Mouse (Mus musculus) cerebellum, postnatal 25 days (tissue): ENCODE data around the gene Ina.
A peak's percentile ranks its signal among the peaks of the same experiment; 100 is the strongest.
"Not testable (repeated sequence)": the region's sequence is repeated elsewhere in the genome, so short reads cannot be mapped to it uniquely, and the experiment has no call there.

ENCODE experiments used
- DNase-seq, 2 experiments: peaks; one replicate each; pipeline ENCODE4 v3.0.0; 2021; ENCODE audit warnings: mixed read lengths in 2 of 2

The Ina gene

DNA sequence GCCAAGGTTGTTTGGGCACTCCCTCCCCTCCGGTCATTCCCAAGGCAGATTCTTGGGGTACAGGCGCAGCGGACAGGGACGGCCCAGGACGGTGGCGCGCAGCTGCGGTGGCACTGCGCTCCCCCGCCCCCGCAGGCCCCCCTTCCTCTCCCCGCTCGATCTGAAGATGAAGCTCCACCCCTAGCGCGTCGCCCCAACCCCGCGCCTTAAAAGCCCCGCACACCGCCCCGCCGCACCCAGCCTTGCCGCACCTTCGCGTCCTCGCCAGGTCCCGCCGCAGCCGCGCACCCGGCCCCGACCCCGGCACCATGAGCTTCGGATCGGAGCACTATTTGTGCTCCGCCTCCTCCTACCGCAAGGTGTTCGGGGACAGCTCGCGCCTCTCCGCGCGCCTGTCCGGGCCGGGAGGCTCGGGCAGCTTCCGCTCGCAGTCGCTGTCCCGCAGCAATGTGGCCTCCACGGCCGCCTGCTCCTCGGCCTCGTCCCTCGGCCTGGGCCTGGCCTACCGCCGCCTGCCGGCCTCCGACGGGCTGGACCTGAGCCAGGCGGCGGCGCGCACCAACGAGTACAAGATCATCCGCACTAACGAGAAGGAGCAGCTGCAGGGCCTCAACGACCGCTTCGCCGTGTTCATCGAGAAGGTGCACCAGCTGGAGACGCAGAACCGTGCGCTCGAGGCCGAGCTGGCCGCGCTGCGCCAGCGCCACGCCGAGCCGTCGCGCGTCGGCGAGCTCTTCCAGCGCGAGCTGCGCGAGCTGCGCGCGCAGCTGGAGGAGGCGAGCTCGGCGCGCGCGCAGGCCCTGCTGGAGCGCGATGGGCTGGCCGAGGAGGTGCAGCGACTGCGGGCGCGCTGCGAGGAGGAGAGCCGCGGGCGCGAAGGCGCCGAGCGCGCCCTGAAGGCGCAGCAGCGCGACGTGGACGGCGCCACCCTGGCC lies at the start of gene Ina, which contains the start of gene Nt5c2:
Gene Ina (plus strand): TSS at position 252 of the 935 bp plus-strand sequence.
Gene Nt5c2 (minus strand): TSS at position 707 of the 935 bp plus-strand sequence.
- DNase-seq, result peak; percentile 93 to 95

DNA sequence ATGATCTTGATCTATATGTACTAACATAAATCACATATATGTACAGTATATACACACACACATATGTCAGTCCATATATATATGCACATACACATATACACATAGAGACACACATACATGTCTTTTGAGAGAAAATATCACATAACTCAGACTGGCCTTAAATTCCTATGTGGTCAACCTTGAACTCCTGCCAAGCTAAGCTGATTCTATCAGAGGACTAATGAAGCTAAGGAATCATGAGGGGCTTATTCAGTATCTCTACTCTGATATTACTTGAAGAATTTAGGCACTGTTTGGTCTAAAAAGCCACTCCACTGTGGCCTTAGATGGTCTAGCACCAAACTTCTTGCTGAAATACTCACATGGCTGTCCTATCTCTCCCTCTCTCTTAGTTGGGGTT lies 49.0 kb upstream of the Ina start:
- DNase-seq, result no peak

DNA sequence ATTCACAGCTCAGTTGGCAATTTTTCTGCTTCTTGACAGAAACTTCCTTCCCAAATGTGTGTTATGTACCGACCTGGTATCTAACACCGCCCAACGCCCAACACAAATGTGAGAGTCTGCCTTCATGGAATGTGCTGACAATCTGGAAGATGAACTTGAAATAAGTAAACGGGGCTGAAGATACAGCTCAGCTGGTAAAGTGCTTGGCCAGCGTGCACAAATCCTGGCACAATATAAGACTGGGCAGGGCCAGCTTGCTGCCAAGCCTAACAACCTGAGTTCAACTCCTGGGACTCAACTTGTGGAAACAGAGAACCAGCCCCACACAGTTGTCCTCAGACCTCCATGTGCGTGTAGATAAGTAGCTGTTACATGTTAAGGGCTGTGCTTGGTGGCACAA lies 48.2 kb upstream of the Ina start:
- DNase-seq, result no peak

DNA sequence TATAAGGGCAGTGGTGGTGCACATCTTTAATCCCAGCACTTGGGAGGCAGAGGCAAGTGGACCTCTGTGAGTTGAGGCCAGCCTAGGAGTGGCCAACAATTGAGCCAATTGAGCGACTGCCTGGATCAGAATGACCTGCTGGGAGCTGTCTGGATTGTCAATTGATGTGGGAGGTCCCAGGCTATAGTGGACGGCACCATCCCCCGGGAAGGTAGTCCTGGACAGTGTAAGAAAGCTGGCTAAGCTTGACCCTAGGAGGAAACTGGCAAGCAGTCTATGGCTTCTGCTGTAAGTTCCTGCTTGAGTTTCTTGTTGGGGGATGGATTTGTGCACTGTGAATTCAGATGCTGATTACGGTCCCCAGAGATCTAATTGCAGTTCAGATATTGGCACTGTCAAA lies 46.6 kb upstream of the Ina start:
- DNase-seq, result no peak

DNA sequence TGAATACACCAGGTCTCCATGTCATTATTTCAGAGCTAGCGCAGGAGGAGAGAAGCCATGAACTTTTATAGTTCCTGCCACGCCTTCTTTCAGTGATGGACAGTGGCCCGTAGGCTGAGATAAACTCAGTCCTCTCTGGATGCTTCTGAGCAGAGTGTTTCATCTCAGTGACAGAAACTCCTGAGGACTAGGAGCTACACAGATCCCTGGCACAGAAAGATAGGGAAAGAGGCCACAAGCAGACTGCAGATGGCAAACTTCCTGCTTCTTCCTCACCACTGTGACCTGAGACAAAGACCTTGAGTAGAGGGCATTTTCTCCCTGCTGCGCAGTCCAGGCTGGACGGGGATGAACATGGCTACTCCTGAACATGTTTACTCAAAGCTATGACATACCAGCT lies 45.7 kb upstream of the Ina start:
- DNase-seq, result peak in 1 of 2 experiments; percentile 28

DNA sequence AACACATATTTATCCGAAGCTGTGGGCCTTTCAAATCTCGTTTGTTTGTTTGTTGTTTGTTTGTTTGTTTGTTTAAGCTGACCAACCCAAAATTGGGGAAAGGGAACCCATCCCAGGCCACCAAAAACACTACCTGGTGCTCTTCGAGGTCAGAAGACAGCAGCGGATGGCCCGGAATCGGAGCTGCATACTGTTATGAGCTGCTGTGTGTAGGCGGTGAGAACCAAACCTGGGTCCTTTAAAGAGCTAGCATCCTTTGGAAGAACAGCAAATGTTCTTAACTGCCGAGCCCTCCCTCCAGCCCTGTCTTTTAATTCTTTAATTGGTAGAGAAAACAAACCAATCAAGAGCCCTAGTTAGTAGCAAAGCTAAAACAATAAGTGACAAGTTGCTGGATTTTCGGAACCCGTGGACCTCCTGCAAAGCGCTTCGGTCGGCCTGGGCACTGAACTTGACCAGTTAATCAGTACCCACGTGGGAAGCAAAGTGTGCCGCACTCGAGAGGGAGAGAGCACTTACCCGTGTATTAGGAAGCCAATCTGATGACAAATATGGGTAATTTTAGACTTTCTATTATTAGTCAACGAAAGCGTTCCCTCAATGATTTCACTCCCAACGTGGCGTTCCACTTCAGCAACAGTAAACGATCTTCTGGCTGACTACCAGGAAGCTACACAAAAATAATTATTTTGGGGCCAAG lies 45.1 kb upstream of the Ina start:
- peak; percentile 40 to 43 for DNase-seq

DNA sequence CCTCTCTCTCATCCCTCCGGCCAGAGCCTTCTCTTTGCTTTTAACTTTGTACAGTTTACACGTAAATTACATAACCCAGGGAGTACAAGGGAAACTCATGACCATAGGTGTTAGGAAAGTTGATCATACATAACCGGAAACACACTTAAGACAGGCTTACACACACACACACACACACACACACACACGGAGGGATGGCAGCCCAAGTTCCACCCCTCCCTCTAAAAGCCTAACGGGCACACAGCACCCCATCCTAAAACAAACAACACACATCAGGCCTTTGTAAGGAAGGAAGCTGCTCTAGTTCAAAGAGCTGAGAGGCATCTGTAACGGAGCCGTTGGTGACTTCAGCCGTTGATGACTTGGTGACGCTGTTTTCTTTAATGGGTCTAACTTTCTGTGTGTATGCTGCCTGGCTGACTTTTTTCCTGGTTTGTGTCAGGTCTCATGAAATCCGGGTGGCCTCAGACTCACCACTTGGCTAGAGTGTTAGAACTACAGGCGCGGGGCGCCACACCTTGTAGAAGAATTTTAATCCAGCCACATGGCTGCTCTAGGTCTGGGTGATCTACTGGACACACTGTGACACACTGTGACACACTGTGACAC lies 44.3 kb upstream of the Ina start:
- no peak for DNase-seq

DNA sequence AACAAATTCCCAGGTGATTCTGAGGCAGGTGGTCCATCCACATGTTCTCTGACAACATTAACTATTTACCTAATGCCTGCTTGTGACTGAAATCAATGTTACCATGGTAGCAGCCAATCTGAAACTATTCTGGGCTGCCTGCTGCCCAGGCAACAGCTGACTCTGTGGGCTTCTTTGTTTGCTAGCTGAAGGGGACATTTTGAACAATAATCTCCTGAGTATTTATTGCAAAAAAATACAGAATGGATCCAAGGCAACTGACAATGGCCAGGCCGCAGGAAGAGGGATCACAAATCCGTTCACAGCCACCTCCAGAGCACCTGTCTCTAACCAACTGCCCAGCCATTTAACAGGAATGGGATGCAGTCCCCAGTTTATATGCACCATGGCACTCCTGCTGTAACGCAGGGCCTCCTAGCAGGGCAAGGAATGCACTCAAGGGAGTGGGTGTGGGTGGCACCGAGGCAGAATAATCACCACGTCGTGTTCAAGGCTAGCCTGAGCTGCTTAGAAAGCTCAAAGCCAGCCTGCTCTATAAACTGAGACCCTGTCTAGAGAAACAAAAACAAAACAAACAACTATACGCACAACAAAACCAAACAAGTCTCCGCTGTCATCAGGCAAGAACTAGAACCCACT lies 43.3 kb upstream of the Ina start:
- no peak for DNase-seq

DNA sequence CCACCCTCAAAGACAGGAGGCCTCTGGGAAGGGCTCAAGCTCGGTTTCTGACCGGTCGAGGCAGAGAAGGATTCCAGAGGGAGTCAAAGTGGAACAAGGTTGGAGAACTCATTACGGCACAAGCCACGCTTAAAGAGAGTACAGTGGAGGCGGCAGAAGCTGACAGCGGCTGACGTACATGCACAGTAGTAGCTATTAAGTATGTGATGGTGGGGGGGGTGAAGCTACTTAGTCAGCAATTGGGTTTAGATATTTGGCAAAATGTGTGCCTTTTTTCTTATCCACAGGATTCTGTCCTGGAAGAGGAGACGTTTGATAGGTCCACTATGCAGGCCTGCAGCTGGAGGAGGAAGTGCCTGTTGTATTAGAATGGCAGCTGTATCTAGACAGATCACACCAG lies 42.8 kb upstream of the Ina start:
- DNase-seq, result no peak

DNA sequence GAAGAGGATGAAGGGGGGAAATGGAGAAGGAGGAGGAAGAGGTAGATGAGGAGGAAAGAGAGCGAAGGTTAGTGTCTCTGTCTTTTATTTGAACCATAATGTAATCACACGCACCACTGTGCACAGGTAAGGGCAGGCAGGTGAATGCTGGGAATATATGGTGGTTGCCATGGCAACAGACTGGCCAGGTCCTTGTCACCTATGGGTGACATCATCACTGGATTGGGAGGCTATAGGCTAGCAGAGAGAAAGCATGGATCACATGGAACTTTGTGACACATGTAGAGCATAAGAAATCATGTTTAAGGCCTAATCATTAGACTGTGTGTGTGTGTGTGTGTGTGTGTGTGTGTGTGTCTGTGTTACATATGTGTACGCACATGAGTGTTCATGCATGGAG lies 42.3 kb upstream of the Ina start:
- DNase-seq, result no peak

DNA sequence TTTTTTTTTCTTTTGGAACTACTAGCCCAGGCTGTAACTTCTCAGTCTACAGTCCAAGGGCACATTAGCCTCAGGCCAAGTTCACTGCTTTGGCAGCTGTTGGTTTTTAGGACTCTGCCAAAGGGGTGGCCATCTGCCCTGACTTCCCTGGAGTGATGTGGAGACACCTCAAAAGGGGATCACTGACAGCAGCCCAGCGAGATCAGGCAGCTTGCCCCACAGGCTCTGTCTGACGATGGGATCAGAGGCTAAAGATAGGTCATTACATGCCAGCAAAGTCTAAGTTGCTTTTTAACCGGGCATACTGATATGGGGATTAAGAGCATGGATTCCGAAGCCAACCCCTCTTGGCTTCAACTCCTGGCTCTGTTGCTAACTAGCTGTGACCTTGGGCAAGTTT lies 38.9 kb upstream of the Ina start:
- DNase-seq, result peak in 1 of 2 experiments; percentile 50

DNA sequence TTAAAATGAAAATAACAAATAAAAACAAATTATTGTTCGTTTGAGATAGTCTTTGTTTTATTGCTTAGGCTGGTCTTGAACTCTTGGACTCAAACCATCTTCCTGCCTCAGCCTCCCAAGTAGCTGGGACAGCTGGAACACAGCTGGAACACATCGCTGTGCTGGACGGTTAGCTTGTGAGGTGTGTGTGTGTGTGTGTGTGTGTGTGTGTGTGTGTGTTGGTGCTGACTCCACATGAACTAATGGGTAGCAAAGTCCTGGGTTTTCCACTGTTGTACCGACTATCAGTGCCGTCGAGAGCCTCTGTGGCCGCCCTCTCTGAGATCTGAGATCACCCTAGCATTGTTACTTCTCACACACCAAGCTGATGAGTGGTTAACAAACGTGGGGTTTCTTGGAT lies 38.5 kb upstream of the Ina start:
- DNase-seq, result no peak

DNA sequence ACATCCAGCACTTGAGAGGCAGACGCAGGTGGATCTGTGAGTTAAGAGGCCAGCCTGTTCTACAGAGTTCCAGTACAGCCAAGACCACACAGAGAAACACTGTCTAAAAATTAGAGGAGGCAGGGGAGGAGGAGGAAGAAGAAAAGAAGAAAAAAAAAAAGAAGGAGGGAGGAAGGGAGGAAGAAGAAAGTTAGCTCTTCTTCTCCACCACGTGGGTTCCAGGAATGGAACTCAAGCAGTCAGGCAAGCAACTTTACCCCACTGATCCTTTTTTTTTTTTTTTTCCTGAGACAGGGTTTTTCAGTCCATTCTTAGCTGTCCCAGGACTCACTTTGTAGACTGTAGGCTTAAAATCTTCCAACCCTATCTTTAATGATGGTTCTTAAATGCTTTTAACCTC lies 37.8 kb upstream of the Ina start:
- DNase-seq, result no peak

DNA sequence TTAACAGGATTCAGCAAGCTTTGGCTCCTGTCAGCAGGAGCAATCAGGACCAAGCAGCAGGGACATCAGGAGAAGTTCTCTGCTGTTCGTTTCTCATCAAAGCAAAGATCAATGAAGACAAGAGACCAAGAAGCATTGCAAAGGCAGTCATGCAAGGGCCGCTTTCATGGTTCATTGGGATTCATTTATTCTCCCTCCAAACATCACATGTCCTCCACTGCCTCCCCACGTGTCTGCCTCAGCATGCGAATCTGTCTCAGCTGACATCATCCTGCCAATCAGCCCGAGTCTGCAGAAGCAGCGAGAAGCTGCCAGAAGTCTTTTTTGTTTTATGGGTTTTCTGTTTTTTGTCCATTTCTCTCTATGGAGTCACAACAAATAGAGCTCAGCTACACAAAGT lies 37.0 kb upstream of the Ina start:
- peak in 1 of 2 experiments; percentile 44 for DNase-seq

DNA sequence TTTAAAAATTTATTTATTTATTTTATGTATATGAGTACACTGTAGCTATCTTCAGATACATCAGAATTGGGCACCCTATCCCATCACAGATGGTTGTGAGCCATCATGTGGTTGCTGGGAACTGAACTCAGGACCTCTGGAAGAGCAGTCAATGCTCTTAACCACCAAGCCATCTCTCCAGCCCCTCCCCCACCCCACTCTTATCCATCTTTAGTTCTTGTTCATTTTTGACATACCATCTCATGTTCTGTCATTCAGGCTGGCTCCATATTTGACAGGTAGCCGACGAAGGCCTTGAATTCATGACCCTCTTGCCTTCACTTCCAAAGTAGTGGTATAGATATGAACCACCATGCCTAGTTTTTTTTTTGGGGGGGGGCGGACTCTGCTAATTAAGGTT lies 36.4 kb upstream of the Ina start:
- not testable (repeated sequence) for DNase-seq

DNA sequence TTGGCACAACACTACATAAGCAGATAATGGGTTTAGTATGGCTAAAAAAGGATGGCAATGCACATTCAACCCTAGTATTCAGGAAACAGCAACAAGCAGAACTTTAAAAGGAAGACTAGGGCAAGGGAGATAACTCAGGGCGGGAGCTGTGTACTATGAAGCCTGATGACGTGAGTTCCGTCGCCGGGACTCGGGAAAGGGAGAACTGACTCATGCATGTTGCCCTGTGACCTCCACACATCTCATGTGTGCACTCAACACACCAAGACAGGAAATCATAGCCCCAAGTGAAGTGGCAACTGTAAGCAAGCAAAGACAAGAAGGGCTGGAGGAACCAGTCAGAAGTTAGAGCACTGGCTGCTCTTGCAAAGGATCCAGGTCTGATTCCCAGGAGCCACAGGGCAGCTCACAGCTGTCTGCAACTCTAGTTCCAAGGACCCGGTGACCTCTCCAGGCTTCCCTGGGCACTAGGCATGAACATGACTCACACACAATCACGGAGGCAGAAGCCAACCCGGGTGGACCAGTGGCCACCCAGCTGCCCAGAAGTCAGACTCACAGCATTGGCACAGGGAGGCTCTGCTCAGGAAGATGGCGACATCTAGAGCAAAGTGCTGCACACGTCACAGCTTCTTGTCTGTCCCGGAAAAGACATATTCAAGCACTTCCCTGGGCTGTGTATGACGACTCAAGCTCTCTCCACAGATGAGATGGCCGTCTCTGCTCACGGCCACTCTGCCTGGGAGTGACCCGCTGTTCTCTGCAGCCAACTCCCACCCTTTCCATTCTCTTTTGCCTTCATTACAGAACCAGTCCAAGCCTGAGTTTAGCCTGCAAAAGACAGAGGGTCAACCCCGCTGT lies 35.3 kb upstream of the Ina start:
- no peak for DNase-seq

DNA sequence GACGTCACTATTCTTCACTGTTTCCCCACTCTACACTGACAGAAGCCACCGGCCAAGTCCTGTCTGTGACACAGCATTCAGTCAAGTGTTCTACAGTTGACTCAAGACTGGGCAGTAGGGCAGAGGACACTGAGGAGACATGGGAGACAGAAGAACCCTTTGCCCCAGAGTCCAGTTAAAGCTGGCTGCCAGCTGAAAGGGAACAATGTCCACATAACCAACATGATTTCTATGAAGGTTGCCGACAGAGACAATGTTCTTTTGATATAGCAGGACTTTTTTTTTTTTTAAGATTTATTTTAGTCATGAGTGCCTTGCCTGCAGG lies 34.8 kb upstream of the Ina start:
- DNase-seq, result no peak

DNA sequence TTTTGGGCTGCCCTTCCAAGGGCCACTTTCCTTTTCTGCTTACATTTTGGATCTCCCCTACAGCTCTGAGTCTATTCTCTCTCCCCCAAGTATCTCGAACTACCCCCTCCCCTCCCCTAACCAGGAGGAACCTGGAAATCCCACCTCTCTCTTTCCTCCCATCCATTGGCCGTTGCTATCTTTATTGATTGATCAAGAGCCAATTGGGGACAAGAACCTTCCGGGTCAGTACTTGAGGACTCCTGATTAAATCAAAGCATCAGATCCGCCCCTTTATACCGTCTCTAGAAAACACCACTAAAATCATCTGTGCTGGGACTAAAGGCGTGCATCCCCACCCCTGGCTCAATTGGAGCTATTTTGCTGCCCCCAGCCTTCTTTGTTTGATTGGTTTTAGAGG lies 33.0 kb upstream of the Ina start:
- no peak for DNase-seq

DNA sequence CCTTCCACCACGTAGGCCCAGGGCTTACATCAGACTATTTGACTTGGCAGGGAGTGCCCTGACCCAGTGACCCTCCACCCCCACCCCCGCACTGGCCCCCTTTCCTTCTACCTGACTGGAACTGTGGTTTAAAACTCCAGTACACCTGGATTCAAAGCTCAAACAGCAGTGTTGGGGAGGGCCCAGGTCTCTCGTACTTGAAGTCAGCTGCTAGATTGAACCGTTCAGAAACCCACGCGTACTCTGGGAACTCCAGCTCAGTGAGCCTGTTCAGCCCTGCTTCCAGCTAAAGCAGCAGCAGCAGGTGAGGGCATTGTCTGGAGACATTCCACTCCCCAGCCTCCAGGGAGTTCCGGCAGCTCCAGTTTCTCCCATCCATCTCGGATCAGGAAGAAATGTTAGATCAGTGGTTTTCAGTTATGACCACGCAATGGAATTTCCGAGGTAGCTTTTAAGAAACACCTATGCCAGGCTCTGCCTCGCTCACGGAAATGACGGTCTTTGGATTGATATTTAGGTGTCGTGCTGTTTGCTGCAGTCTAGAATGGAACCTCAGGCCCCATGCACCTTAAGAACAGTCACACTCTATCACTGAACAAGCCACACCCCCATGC lies 31.0 kb upstream of the Ina start:
- no peak for DNase-seq

DNA sequence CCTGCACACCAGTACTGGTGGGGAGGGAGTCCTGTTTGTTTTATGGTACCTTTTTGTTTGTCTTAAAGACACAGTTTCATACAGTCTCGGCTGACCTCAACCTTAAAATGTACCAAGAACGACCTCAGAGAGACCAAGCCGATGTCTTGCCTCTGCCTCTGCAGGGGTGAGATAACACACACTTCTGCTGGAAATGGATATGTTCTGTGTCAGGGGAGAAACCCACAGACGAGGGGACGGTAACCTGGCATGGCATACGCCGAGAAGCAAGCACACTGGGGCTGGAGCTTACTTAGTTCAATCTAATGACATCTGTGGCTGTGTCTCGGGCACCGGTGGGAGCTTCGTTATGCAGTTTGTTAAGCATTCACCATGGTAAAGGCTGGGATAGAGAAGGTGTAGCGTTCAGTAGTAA lies 30.5 kb upstream of the Ina start:
- no peak for DNase-seq

DNA sequence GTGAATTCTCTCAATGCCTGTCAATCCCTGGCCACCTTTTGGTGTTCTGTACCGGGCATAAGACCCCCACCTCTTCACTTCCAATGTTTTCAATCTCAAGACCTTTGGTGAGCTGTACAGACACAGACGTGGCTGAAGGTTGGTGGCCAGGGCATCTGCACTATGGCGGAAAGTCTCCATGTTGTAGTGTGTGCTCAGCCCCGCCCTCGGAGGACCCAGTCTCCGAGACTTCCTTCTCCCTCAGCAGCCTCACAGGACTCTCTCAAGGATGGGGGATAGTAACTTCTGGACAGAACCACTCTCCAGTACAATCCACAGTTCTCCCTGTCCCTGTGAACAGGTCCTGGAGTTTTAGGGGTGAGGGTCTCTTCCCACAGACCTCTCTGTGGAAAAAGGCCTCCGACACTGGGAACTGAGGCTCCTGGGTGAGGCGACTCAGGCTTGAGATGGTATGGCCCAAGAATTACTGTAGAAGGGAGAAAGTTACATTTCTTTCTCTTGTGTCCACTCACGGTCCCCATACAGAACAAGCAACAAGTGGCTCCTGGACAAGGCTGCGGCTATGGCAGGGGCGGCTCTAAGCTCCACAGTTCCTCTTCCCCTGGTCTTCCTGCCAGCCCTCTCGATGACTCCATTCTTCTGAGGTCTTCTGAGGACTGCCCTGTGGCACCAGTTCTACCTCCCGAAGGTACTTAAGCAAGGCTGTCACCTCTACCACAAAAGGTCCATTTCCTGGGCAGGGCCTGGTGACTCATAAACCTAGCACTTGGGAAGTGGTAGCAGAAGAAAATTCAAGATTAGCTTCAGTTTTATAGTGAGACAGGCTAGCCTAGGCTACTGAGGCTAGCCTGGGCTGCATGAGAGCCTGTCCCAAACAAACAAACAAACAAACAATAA lies 29.5 kb upstream of the Ina start:
- DNase-seq, result no peak
